Mouse (Mus musculus) hindbrain, embryonic 11.5 days (tissue): ENCODE data around the gene Sirt2. TPM values are rescaled to one million over a fixed set of nuclear protein-coding genes. Genes with fewer than 3 reads are reported as not detected.

Source experiments
- ATAC-seq: fragments of 200-750 bp; cut with Nextera tagmentation; 2 replicates; pipeline ENCODE4 v1.8.0; 2017; ENCODE audit warnings: mild to moderate bottlenecking, moderate TSS enrichment, moderate library complexity; ENCODE audit not compliant: low FRiP score
- DNase-seq: peaks from one replicate; pipeline ENCODE4 v3.0.0-alpha.2; 2015; ENCODE audit warnings: low spot score
- H3K27ac ChIP-seq: fragments of 300-500 bp; sonication (generic); 2 replicates; pipeline ENCODE4 v1.5.1; 2014; ENCODE audit warnings: mild to moderate bottlenecking, low read depth, low read length
- H3K27me3 ChIP-seq: fragments of 300-500 bp; sonication (generic); 2 replicates; pipeline ENCODE4 v1.6.1; 2014; ENCODE audit warnings: mild to moderate bottlenecking, low read length, moderate library complexity, mixed read lengths; ENCODE audit not compliant: control insufficient read depth, insufficient read depth
- H3K36me3 ChIP-seq: fragments of 300-500 bp; sonication (generic); 2 replicates; pipeline ENCODE4 v1.6.1; 2014; ENCODE audit warnings: mild to moderate bottlenecking, low read length, moderate library complexity, mixed read lengths; ENCODE audit not compliant: control insufficient read depth, insufficient read depth
- H3K4me1 ChIP-seq: fragments of 300-500 bp; sonication (generic); replicated peaks from 2 replicates; pipeline ENCODE4 v1.6.1; 2014; ENCODE audit warnings: low read length, mixed read lengths; ENCODE audit not compliant: control insufficient read depth, insufficient read depth
- H3K4me2 ChIP-seq: fragments of 300-500 bp; sonication (generic); replicated peaks from 2 replicates; pipeline ENCODE4 v1.6.1; 2014; ENCODE audit warnings: mild to moderate bottlenecking, low read depth, low read length
- H3K4me3 ChIP-seq: fragments of 300-500 bp; sonication (generic); 2 replicates; pipeline ENCODE4 v1.5.1; 2014; ENCODE audit warnings: low read depth, low read length
- H3K9ac ChIP-seq: fragments of 300-500 bp; sonication (generic); 2 replicates; pipeline ENCODE4 v1.6.1; 2014; ENCODE audit warnings: low read depth, low read length
- H3K9me3 ChIP-seq: fragments of 300-500 bp; sonication (generic); 2 replicates; pipeline ENCODE4 v1.6.1; 2016; ENCODE audit warnings: low read length; ENCODE audit not compliant: control insufficient read depth
- whole genome bisulfite sequencing: fragments of 180-500 bp; shearing (Covaris S2); extraction: QIAGEN DNeasy Blood & Tissue Kit; methylation state at CpG from one replicate; pipeline ENCODE4 v1.1.7; 2014; 5-methylcytosine and 5-hydroxymethylcytosine counted together
- polyA plus RNA-seq: library from polyadenylated mRNA; unstranded; fragments of >200 nt; fragmentation: Nextera tagmentation; extraction: Ambion mirVana; gene quantifications from 2 replicates; pipeline ENCODE4 v1.2.1, GENCODE M21; 2014

Sirt2 gene
- polyA plus RNA-seq, 1 experiment from 2014 or later = 79.1 TPM

DNA sequence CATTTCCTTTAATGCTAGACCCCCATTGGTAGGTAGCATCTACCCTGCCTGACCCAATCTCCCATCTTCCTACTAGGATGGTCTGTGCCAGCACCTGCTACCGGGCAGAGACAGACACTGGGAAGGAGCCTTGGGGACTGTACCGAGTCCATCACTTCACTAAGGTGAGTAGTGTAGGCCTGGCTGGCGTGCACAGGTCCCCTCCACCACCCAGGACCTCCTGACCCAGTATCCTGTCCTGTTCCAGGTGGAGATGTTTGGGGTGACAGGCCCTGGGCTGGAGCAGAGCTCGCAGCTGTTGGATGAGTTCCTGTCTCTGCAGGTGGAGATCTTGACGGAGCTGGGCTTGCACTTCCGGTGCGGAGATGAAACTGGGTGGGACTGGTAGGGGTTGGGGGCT, 16.6 kb upstream of the Sirt2 start:
- Histone ChIP-seq H3K4me2 (no peak overlapping the region), H3K27ac (no peak overlapping the region), H3K9me3 (no peaks in the 10 kb centered on the region), H3K9ac (no peak overlapping the region), H3K4me1 (no peaks in the 10 kb centered on the region), H3K4me3 (no peak overlapping the region), H3K27me3 (no peaks in the 10 kb centered on the region), H3K36me3 (no peaks in the 10 kb centered on the region; the same call in 1 of the 2 replicates)
- ATAC-seq (no peak), DNase-seq (no peak)
- 93% methylated on average over 7 of the region's 7 CpGs for WGBS

DNA sequence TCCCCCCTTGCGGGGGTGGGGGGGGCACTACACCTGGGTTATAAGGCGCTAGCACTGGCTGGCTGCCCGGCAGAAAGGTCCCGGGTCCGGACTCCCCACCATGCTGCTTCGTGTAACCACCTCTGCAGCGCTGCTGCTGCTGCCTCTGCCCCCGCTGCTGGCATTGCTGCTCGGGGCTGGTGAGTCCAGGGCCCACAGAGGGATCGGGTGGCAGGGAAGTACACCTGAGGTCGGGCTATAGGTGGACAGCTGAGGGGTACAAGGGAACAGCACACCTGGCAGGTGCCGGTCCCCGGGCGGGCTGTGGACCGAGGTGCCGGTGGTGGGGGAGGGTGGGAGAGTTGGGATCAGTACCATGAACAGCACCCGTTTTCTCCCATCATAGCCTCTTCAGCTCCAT, 10.5 kb upstream of the Sirt2 start, which contains the start of gene Ccer2:
Gene Ccer2, plus strand, starts transcription at position 96 of the 400 bp plus-strand sequence.
- H3K9ac ChIP-seq = no peak within 1 kb of the TSS
- ATAC-seq (no peak), DNase-seq (no peak)
- no peak within 1 kb of the TSS for H3K27ac ChIP-seq
- peak within 1 kb of the TSS; percentile 26 for H3K4me2 ChIP-seq
- no peaks in the 10 kb centered on the region for H3K36me3 ChIP-seq
- peaks cover 7% of the 10 kb centered on the region for H3K27me3 ChIP-seq
- H3K9me3 ChIP-seq = no peaks in the 10 kb centered on the region
- 6% methylated on average over 17 of the region's 17 CpGs for WGBS
- H3K4me1 ChIP-seq = no peaks in the 10 kb centered on the region
- no peak within 1 kb of the TSS; the same call in 1 of the 2 replicates for H3K4me3 ChIP-seq

DNA sequence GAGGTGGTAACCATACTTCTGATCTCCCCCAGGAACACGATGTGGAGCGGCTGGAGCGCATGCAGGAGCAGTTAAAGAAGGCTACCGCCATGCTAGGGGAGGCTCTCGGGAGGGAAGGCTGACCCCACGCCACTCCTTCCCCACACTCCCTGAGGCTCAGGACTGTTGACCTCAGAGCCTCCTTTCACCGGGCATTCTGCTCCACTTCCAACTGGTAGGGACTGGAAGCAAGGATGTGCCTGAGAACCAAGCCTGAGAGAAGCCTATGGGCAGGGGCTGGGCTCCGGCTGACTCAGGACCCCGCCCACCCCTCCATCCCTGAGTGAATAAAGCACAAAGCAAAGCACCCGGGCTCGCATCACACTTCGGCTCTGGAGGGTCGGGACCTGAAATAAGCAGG, 7.9 kb upstream of the Sirt2 start:
- no peaks in the 10 kb centered on the region for H3K36me3 ChIP-seq

DNA sequence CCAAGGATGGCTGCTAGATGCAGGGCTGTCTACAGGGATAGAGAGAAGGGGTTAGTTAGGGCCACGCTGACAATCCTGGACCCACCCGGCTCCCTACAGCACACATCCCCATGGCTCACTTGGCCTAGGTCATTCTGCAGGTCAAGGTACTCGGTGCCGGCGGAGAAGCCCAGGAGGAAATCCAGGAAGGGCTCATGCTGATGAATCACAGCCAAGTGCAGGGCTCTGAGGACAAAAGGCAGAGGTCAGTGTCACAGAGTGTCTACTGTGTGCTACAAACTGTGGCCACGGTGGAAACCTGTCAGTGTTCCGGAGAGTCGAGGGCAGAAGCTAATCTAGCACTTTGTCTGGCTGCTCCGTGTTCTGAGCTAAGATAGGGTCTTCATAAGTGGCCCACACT, 4.6 kb upstream of the Sirt2 start:
- no peak overlapping the region for H3K27ac ChIP-seq
- H3K4me1 ChIP-seq = no peaks in the 10 kb centered on the region
- no peak for DNase-seq
- no peak overlapping the region for H3K9ac ChIP-seq
- no peaks in the 10 kb centered on the region for H3K36me3 ChIP-seq
- WGBS = 92% methylated on average over 9 of the region's 9 CpGs
- H3K27me3 ChIP-seq = no peaks in the 10 kb centered on the region
- no peaks in the 10 kb centered on the region for H3K9me3 ChIP-seq
- H3K4me2 ChIP-seq = no peak overlapping the region
- no peak for ATAC-seq
- H3K4me3 ChIP-seq = no peak overlapping the region

More for the DNA sequence above, 7.9 kb upstream of the Sirt2 start:
- peaks cover 7% of the 10 kb centered on the region for H3K27me3 ChIP-seq
- DNase-seq (no peak), ATAC-seq (no peak)
- no peaks in the 10 kb centered on the region for H3K4me1 ChIP-seq
- no peaks in the 10 kb centered on the region for H3K9me3 ChIP-seq
- H3K9ac ChIP-seq = no peak overlapping the region
- no peak overlapping the region for H3K27ac ChIP-seq
- H3K4me2 ChIP-seq = no peak overlapping the region
- 81% methylated on average over 13 of the region's 13 CpGs for WGBS
- H3K4me3 ChIP-seq = no peak overlapping the region

DNA sequence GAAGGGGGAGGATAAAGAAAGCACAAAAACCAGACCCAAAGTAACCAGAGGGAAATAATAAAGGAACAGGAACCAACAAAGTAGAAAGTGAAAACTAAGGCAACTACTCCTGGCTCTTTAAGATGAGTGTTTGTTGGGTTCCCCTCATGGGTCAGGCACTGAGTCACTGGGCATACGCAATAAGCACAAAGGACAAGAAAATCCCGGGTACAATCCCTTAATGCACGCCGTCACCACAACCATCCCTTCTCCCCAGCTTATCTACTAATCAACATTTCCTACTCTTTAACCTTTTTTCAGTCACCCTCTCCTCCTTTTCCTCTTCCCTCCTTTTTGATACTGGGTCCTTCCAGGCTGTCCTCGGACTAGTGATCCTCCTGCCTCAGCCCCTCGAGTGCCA, 1.3 kb upstream of the Sirt2 start:
- Histone ChIP-seq H3K4me3 (no peak overlapping the region), H3K4me1 (no peaks in the 10 kb centered on the region), H3K36me3 (no peaks in the 10 kb centered on the region), H3K4me2 (no peak overlapping the region), H3K9me3 (no peaks in the 10 kb centered on the region), H3K9ac (no peak overlapping the region), H3K27me3 (no peaks in the 10 kb centered on the region), H3K27ac (no peak overlapping the region)
- ATAC-seq (no peak), DNase-seq (no peak)
- 89% methylated on average over 6 of the region's 6 CpGs for WGBS

DNA sequence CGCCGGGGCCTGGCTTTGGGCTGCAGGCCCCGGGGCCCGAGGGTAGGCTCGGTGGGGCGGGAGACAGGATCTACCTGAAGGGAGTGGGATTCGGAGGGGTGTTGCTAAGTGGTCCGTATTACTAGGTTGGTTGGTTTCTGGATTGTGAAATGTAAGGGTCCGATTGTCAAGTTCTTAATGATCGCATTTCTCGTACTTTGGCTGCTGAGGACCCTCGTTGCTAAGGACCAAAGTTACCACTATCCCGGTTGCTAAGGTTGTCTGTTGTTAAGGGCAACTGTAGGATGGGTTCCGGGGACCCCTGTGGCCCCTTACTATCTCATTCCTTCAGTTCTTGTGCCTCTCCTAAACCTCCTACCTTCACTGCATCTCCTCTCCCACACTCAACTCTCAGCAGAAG, 375 bp downstream of the Sirt2 start:
- DNase-seq = no peak
- no peaks in the 10 kb centered on the region for H3K9me3 ChIP-seq
- ATAC-seq = peak; percentile 25
- no peaks in the 10 kb centered on the region for H3K36me3 ChIP-seq
- peak overlapping the region; percentile 80 for H3K4me3 ChIP-seq
- peak overlapping the region; percentile 53 for H3K9ac ChIP-seq
- 5% methylated on average over 14 of the region's 14 CpGs for WGBS
- H3K27me3 ChIP-seq = no peaks in the 10 kb centered on the region
- H3K27ac ChIP-seq = no peak overlapping the region
- no peaks in the 10 kb centered on the region for H3K4me1 ChIP-seq
- H3K4me2 ChIP-seq = peak overlapping the region; percentile 63

DNA sequence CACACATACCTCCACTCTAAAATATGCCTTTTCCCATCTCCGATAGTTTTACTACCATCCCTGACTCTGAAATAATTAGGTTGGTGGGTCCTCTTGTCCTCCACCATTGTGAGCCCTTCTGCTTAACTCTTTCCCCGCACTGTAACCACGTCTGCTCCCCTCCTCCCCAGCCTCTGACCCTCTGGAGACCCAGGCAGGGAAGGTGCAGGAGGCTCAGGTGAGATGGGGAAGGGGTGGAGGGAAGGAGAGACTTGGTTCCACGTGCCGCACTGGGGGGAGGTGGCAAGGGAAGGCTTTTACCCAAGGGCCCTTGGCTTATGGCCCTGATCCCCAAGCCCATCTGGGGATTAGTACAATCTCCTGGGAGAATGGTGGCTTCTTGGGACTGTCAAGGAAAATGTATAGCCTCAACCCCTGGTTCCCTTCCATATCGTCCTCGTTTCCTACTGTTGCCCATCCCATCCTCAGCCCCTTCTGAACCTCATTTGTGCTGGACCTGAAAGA, 979 bp downstream of the Sirt2 start, which contains the start of gene Nfkbib:
Gene Nfkbib, minus strand, starts transcription at position 51 of the 504 bp plus-strand sequence.
- Histone ChIP-seq H3K9ac (peak within 1 kb of the TSS; percentile 66), H3K4me2 (peak within 1 kb of the TSS; percentile 64), H3K27me3 (no peaks in the 10 kb centered on the region), H3K4me1 (no peaks in the 10 kb centered on the region), H3K27ac (no peak within 1 kb of the TSS), H3K9me3 (no peaks in the 10 kb centered on the region), H3K4me3 (peak within 1 kb of the TSS; percentile 80), H3K36me3 (no peaks in the 10 kb centered on the region)
- ATAC-seq = no peak
- no peak for DNase-seq
- 69% methylated on average over 7 of the region's 7 CpGs for WGBS

DNA sequence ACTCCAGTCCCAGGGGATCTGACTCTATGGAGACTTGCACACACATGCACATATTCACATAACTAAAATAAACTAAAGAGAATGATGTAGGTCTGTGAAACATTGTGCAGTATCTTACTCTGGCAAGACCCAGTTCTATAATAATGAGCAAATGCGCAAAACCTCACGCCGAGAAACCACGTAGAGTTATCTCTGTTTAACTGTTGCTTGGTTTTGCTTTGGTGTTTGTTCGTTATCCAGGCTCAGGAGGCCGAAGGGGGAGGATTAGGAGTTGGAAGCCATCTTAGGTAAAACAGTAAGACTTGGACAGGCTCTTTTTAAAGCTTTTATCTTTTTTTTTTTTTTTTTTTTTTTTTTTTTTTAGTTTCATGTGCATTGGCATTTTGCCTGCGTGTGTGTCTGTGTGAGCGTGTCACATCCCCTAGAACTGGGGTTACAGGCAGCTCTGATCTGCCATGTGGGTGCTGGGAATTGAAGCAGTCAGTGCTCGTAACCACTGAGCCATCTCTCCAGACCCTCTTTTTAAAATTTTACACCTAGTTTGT, 3.0 kb downstream of the Sirt2 start:
- Histone ChIP-seq H3K4me3 (no peak overlapping the region), H3K27me3 (no peaks in the 10 kb centered on the region), H3K27ac (no peak overlapping the region), H3K36me3 (peaks cover 5% of the 10 kb centered on the region; the same call in 1 of the 2 replicates), H3K9me3 (no peaks in the 10 kb centered on the region), H3K9ac (no peak overlapping the region), H3K4me1 (no peaks in the 10 kb centered on the region), H3K4me2 (no peak overlapping the region)
- no peak for ATAC-seq
- WGBS = 90% methylated on average over 9 of the region's 9 CpGs
- DNase-seq = no peak

DNA sequence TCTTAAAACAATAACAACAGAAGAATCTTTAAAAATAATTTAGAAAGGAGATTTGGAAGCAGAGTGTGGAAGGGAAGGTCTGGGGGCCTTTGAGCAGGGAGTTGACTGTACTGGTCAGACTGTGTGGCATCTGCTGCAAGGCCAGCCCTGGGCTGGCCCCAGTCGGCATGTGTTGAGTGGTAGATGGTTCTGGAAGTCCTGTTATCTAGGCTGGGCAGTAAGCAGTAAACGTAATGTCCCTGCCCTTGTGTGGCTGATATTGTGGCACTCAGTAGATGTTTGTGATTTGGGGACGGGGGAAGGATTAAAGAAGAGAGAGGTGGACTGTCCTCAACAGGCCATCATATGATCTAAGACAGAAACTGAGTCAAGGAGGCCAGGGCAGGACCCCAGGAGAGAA, 3.8 kb downstream of the Sirt2 start:
- peaks cover 5% of the 10 kb centered on the region; the same call in 1 of the 2 replicates for H3K36me3 ChIP-seq
- no peak overlapping the region for H3K4me3 ChIP-seq
- no peak for DNase-seq
- H3K27me3 ChIP-seq = no peaks in the 10 kb centered on the region
- H3K4me1 ChIP-seq = no peaks in the 10 kb centered on the region
- no peak for ATAC-seq
- 96% methylated on average over 3 of the region's 3 CpGs for WGBS
- no peaks in the 10 kb centered on the region for H3K9me3 ChIP-seq
- H3K4me2 ChIP-seq = no peak overlapping the region
- no peak overlapping the region for H3K27ac ChIP-seq
- no peak overlapping the region for H3K9ac ChIP-seq
